Mouse (Mus musculus): ENCODE results near the gene Fkbp11. TPM values are rescaled to one million over a fixed set of nuclear protein-coding genes. Genes with fewer than 3 reads are reported as not detected.

Fkbp11 gene
- total RNA-seq, 2 experiments from 2014 or later = 0.40 to 1.4 TPM

DNA sequence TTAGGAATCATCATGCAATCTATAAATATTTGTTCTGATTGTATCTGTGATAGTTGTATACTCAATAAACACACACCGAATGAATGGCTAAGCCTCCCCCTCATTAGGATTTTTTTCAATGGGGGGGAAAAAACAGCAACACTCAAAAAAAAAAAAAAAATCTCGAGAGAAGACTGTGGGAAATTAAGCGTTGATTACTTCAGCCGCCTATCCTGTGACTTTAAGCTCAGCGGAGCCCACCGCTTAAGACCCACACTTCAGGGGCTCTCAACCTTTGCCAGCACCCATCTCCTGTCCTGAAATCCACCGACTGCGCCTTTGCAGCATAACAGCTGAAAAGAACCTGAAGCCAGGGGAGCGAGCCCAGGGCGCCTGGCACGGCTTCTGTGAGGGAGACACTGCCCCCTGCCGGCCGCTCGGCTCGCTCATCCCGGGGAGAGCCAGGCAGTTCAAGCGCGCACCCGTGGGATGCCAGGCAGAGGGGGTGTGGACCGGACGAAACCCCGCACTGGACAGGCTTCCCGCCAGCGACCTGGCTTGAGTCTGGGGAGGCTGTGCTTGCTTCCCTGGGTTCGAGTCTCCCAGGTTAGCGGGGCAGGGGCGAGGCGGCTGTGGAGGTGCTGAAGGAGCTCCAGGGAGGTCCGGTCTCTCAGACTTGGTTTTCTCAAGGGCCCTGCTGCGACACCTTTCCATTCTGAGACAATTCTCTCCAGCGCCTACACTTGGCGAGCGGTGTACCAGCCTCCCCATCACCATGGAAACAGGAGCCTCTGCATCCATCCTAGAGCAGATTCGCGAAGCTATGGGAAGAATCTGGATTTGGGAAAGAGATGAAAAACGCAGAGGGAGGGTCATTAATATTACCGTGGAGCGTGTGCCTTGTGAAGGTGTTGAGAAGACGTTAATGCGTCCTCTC lies 28.6 kb downstream of the Fkbp11 start:
- ATAC-seq (ENCODE audit: poor library complexity, severe bottlenecking) = peak; percentile 100

DNA sequence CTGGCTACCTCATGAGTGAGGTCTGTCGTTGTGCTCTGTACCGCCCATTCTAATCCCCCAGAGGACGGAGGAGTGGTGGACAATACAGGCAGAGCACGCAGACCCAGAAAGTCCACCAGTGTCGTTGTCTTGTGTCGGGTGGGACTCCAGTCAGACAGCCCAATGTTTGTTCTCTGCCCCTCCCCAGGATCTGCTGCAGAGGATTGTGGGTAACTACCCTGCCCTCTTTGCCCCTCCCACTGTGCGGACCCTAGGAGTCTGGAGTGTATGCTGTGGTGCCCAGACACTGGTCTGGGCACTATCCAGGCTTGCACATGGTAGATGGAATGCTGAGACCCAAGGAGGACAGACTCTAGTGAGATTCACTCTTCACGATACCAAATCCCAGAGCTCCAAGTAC lies 31.8 kb downstream of the Fkbp11 start:
- no peak for ATAC-seq (ENCODE audit: poor library complexity, severe bottlenecking)

DNA sequence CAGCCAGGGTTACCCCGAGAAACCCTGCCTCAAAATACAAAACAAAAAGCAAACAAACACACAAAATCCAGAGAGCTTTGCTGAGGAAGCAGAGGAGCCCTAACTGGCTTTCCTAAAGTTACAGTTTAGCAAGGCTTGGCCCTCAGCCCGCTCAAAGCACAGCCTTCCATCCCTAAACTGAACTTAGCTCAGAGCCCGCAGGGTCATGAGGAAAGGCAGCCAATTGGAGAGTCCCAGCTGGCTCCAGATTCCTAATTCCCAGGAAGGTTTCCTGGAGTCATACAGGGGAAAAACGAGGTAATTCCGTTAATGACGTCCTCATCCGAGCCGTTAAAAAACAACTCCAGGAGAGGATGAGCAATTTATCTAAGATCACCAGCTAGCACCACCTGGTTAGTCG lies 32.3 kb downstream of the Fkbp11 start:
- ATAC-seq (ENCODE audit: poor library complexity, severe bottlenecking) = no peak

DNA sequence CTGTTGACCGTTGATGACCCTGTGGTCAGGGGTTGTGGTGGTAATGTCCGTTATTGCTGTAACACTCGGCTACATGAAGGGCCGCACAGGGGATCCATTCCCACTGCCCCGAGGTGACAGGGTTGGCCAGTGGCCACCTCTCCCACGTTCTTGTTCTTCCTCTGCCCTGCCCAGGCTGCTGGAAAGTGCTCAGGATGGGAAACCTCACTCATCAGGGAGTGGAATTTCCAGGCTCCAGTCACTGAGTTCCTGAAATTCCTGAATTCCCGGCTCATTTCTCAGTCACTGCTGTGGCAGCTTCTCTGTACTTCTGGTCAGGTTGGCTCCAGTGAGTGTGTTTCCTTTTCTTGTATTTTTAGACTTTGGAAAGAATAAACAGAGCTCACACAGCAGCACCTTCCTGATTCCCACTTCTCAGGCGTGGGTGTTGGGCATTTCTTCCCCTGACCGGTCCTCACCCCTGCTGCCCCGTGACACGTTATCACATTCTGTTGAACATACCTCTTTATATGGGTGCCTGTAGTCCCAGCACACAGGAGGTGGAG lies 35.8 kb downstream of the Fkbp11 start:
- peak; percentile 72 for ATAC-seq (ENCODE audit: poor library complexity, severe bottlenecking)

DNA sequence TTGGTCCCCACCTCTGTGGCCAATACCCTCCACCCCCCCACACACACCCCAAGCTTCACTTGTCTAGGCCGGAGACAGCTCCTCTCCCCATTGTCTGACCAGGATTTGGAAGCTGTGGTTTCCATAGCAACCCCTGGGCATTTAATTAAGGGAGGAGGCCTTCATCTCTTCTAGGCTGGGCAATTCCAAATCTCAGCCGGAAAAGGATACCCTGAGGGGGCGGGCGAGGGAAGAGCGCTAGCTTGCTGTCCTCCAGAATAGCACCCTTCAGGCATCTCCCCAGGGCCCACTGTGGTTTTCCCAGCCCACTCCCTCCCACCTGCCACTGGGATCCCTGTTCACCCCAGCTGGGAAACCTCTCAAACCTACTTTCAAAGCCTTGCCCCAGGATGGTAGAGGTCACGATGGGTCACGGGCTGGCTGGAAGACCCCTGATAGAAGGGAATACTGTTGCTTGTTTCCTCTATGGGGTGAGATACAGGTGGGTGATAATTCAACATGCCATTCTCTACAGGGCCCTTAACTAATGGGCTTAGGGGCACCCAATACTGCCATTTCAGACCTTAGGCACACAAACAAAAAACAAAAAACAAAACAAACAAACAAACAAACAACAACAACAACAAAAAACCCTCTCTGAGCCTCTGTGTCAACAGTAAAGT lies 36.4 kb downstream of the Fkbp11 start:
- ATAC-seq (ENCODE audit: poor library complexity, severe bottlenecking) = no peak

DNA sequence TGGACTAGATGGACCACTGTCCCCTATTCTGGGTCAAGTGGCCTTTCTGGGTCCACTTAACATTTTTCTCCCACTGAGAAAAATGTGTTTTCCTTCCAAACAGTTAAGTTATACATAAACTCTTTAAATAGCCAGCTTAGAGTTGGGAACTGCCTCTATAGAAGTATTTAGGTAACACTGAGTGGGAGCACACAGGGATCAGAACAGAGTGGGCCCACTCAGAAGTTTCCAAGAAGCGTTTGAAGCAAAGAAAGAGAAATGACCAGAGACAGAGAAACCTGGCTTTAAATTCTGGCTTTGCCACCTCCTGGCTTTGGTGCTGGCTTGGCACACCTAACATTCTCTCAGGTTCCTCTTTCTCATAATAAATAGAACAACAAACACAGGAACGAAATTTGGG lies 38.3 kb downstream of the Fkbp11 start:
- ATAC-seq (ENCODE audit: poor library complexity, severe bottlenecking) = no peak

DNA sequence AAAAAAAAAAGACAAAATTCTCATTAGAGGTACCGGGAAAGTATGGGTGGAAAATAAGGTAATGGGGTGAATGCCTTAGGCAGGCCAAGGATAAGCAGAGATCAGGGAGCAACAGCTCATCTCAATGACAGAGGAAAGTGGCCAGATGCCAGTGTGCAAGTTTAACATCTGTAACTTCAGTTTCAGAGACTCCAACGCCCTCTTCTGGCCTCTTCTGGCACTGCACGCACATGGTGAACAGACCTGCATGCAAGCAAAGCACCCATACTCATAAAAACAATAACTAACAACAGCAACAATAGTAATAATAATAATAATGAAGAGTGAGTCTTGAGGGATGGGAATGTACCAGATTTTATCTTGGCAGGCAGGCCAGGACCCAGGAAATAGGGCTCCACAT lies 42.1 kb downstream of the Fkbp11 start:
- ATAC-seq (ENCODE audit: poor library complexity, severe bottlenecking) = no peak

DNA sequence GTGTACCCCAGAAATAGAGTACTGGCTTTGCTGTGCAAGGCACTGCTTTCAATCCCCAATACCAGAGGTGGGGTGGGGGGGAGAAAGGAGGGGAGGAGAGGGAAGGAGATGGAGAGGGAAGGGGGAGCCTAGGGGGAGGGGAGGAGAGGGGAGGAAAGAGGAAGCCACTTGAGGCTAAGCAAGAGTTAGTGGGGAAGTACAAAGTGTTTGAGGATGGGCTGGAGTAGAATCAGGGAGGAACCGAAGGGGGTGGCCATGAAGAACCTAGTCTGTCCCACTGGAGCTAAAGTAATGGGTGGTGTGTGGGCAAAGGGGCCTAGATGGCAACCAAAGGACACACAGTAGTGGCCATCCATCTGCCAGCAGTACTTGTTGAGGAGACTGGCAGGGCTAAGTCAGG lies 44.3 kb downstream of the Fkbp11 start:
- ATAC-seq (ENCODE audit: poor library complexity, severe bottlenecking) = peak; percentile 89

DNA sequence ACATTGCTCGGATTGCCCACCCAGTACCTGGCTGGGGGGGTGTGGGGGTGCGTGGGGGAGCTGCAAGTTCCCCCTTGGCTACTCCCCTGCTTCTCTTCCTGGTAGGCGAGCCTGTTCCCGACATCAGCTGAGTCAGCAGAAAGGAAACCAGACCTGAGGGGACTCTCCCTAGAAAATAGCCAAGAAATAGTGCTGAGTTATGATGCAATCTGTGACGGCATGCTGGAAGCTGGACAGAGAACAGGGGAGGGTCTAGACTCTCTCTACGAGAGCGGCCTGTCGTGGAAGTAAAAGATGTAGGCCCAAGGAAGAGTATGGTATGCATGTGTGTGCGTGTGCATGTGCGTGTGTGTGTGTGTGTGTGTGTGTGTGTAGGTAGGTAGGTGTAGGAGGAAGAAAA lies 44.8 kb downstream of the Fkbp11 start:
- ATAC-seq (ENCODE audit: poor library complexity, severe bottlenecking) = peak; percentile 65

DNA sequence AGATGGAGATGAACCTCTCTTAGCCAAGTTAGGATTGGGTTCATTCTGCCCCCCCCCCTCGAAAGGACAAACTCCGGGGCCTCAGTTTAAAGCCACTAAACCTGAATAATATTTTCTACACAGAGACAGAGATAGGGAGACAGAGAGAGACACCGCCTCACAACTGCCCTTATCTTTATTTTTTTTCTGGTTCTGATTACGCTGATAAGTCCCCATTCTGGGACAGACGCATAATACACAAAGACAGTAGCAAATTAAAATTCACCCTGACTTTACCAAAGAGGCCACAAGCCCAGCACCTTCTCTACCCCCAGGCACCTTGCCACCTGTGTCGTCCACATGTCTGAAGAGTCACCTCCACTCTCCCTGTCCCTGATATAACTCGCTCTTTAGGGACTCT lies 46.4 kb downstream of the Fkbp11 start:
- no peak for ATAC-seq (ENCODE audit: poor library complexity, severe bottlenecking)

DNA sequence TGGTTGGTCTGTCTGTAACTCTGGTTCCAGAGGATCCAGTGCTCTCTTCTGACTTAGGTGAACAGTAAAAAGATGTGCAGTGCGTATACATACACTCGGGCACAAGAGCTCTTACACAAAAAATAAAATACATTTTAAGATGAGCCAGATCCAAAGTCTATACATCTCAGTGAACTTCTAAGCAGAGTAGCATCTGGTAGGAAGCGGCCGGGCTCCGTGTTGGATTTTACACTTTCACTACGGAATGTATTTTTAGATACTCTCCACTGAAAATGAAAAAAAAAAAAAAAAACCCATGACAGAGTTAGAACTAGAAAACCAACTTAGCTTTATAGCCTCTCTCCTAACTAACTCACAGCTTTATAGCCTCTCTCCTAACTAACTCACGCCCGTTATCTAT lies 47.3 kb downstream of the Fkbp11 start:
- ATAC-seq (ENCODE audit: poor library complexity, severe bottlenecking) = no peak

DNA sequence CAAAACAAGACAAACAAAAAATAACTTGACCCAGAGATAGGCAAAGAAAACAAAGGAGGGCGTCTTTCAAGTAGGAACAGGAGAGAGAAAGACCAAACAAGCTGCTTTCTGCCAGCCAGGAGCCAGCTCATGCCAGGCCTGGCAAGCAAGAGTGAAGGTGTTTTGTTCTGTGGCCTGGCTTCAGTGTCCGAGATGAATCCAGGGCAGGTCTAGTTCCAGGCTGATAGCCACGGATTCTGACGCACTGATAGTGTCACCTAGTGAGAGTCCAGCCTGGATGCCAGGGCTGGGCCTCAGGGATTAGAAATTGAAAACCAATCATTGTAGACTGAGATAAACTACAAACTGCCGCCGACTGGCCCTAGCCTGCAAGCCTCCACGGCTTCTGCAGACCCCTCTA lies 50.0 kb downstream of the Fkbp11 start:
- no peak for ATAC-seq (ENCODE audit: poor library complexity, severe bottlenecking)

DNA sequence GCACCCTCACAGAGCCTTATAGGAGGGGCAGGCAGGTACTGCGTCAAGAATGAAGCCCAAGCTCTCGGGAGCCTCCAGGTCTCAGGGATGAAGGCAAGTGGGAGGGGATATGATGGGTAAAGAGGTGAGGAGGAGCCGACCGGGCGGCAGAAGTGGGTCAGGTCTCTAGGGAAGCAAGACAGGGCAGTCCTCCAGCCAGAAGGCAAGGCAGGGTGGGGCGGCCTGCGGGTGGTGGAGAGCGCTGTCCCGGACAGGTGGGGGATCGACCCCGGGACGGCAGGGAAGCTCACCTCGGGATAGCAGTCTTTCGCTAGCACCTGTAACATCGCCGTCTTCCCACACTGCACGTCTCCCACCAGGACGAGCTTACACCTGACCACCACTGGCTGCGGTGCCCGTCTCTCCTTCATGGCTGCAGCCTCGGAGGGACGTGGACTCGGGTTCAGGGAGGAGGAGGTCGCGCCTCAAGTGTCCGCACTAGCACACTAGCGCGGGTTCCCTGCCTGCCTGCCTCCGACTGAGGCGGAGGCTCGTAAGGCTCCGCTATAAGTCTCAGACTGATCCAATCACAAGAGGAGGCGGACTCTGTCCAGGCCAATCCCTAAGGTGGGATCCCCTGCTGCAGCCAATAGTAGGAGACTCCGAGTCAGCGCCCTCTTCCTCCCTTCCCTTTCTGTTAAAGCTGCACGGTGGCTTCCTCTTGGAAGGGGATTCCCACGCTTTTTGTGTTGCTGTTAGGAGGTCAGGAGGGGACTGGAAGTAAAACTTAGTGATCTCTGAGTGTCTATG lies 50.9 kb downstream of the Fkbp11 start, which contains the start of gene Rnd1:
Gene Rnd1 (minus strand): TSS at position 522 of the 789 bp plus-strand sequence.
- peak; percentile 97 for ATAC-seq (ENCODE audit: poor library complexity, severe bottlenecking)

DNA sequence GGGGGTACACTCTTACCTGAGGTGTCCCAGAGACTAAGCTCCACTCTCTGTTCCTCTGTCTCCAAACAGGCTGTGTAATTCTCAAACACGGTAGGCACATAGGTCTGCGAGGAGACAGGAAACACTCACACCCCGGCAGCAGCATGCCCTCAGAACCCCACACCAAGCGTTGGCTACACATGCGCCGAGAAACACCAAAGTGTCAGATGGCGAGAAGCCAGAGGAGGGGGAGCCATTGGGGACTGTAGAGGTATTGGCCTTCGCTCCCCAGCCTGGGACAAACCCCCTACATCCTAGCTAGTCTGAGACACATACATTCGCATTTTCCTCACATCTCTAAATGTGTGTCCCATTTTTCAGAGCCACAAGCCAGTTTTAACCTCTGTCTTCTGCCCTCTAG lies 51.5 kb downstream of the Fkbp11 start:
- ATAC-seq (ENCODE audit: poor library complexity, severe bottlenecking) = no peak

DNA sequence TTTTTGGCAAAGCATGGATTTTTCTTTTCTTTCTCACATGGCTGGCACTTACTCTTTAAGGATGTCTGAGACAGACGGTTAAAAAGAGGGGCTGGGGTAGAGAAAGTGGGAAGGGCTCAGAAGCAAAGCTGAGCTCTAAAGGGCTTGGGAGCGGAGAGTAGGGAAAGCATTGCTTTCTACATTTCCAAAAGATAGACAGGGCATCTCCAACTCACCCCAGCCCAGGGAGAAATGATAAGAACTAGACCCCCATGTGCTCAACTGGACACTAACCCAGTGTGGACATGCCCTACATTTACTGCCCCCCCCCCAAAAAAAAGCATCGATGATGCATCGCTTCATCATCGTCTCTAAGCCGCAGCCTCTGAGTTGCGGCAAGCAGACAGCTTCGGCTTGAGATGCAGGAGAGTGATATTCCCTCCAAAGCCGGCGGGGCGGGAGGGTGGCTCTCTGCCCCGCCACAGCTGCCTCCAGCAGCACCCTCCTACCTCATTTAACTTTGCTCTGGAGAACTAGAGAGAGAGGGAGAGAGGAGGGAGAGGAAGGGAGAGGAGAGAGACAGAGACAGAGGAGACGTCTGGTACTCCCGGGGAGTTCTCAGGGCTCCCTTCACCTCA lies 52.3 kb downstream of the Fkbp11 start:
- ATAC-seq (ENCODE audit: poor library complexity, severe bottlenecking) = no peak

DNA sequence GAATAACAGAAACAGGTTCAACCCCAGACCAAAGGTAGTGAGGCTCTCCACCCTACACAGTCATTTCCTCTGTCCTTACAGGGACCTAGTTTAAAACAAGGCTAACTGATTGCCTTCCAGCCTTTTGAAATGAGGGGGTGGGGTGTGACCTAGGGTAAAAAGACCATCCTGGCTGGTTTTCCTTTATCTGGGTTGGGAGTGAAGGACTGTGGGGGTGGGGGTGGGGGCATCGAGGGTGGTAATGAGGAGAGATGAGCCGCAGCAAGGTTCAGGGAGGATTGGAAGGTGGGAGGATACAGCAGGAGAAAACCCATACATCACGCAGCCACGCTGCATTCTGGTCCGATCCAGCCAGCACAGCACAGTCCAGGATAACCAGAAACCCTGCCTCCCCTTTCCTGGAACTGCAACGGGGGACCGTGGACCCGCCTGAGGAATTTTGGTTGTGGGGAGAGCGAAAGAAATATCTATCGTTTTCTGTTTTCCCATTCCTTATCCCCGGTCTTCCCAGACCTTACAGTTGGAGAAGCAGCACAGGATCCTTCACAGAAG lies 52.9 kb downstream of the Fkbp11 start:
- ATAC-seq (ENCODE audit: poor library complexity, severe bottlenecking) = no peak
